Mouse (Mus musculus) liver, embryonic 16.5 days (tissue): ENCODE measurements around the gene Zfp689. TPM values are rescaled to one million over a fixed set of nuclear protein-coding genes. Genes with fewer than 3 reads are reported as not detected.
"Not testable (repeated sequence)": the region's sequence is repeated elsewhere in the genome, so short reads cannot be mapped to it uniquely, and the experiment has no call there.

ENCODE experiments used
- ATAC-seq: fragments of 200-750 bp; cut with Nextera tagmentation; 2 replicates; pipeline ENCODE4 v1.8.0; 2017; ENCODE audit warnings: low read depth, mild to moderate bottlenecking, moderate number of reproducible peaks, moderate library complexity
- H3K27ac ChIP-seq: fragments of 300-500 bp; sonication (generic); 2 replicates; pipeline ENCODE4 v1.5.1; 2014; ENCODE audit warnings: mild to moderate bottlenecking, low read length
- H3K27me3 ChIP-seq: fragments of 300-500 bp; sonication (generic); 2 replicates; pipeline ENCODE4 v1.6.1; 2014; ENCODE audit warnings: low read depth, low read length, mixed read lengths; ENCODE audit not compliant: control insufficient read depth, insufficient read depth
- H3K36me3 ChIP-seq: fragments of 300-500 bp; sonication (generic); 2 replicates; pipeline ENCODE4 v1.6.1; 2014; ENCODE audit warnings: mild to moderate bottlenecking; ENCODE audit not compliant: control insufficient read depth, insufficient read depth
- H3K4me1 ChIP-seq: fragments of 300-500 bp; sonication (generic); 2 replicates; pipeline ENCODE4 v1.6.1; 2014; ENCODE audit warnings: low read depth, low read length, mixed read lengths; ENCODE audit not compliant: control insufficient read depth
- H3K4me2 ChIP-seq: fragments of 300-500 bp; sonication (generic); 2 replicates; pipeline ENCODE4 v1.6.1; 2014; ENCODE audit warnings: low read depth, low read length, mixed read lengths
- H3K4me3 ChIP-seq: fragments of 300-500 bp; sonication (generic); 2 replicates; pipeline ENCODE4 v1.5.1; 2014; ENCODE audit warnings: low read depth, mild to moderate bottlenecking, low read length
- H3K9ac ChIP-seq: fragments of 300-500 bp; sonication (generic); 2 replicates; pipeline ENCODE4 v1.6.1; 2014; ENCODE audit warnings: low read depth, low read length
- H3K9me3 ChIP-seq: fragments of 300-500 bp; sonication (generic); replicated peaks from 2 replicates; pipeline ENCODE4 v1.6.1; 2016; ENCODE audit warnings: low read length; ENCODE audit not compliant: control insufficient read depth
- WGBS: fragments of 180-500 bp; shearing (Covaris S2); extraction: QIAGEN DNeasy Blood & Tissue Kit; methylation state at CpG from one replicate; pipeline ENCODE4 v1.1.7; 2014; ENCODE audit not compliant: insufficient replicate concordance; 5-methylcytosine and 5-hydroxymethylcytosine counted together
- polyA plus RNA-seq: library from polyadenylated mRNA; unstranded; fragments of >200 nt; fragmentation: Nextera tagmentation; extraction: Ambion mirVana; gene quantifications from 2 replicates; pipeline ENCODE4 v1.2.1, GENCODE M21; 2015

Zfp689 gene
- polyA plus RNA-seq, 1 experiment from 2014 or later, result 2.2 TPM

- H3K4me2 ChIP-seq, H3K4me3 ChIP-seq, H3K27ac ChIP-seq, H3K27me3 ChIP-seq, H3K9me3 ChIP-seq, H3K4me1 ChIP-seq, H3K9ac ChIP-seq, ATAC-seq: not testable (repeated sequence)
- H3K36me3 ChIP-seq, result peaks cover 27% of the 10 kb centered on the region
- WGBS, result 82% methylated on average over 3 of the region's 3 CpGs
Observed at GRCm38 (mm10) chr7:127458371-127459122, 9.6 kb upstream of the Zfp689 start.

- Histone ChIP-seq H3K27me3 (no peaks in the 10 kb centered on the region), H3K9ac (no peak overlapping the region), H3K4me2 (no peak overlapping the region), H3K9me3 (peaks cover 3% of the 10 kb centered on the region), H3K4me3 (no peak overlapping the region), H3K36me3 (peaks cover 30% of the 10 kb centered on the region), H3K27ac (no peak overlapping the region), H3K4me1 (peaks cover 15% of the 10 kb centered on the region)
- 88% methylated on average over 7 of the region's 7 CpGs for WGBS
- ATAC-seq, result no peak
Observed at GRCm38 (mm10) chr7:127454905-127455304, 5.9 kb upstream of the Zfp689 start.

GRCm38 (mm10) chr7:127453056-127453455 is 4.1 kb upstream of the Zfp689 start:
- Histone ChIP-seq H3K27ac (no peak overlapping the region), H3K9me3 (peaks cover 3% of the 10 kb centered on the region), H3K9ac (no peak overlapping the region), H3K4me2 (no peak overlapping the region), H3K36me3 (peaks cover 27% of the 10 kb centered on the region), H3K4me1 (peaks cover 20% of the 10 kb centered on the region), H3K4me3 (no peak overlapping the region), H3K27me3 (no peaks in the 10 kb centered on the region)
- ATAC-seq, result no peak
- WGBS, result 88% methylated on average over 2 of the region's 2 CpGs

GRCm38 (mm10) chr7:127449966-127450365 is 1.0 kb upstream of the Zfp689 start:
- peak overlapping the region; percentile 68 for H3K27ac ChIP-seq
- H3K9me3 ChIP-seq, result no peaks in the 10 kb centered on the region

GRCm38 (mm10) chr7:127443976-127444375 is 5.0 kb downstream of the Zfp689 start:
- H3K4me3 ChIP-seq, result no peak overlapping the region
- 83% methylated on average over 19 of the region's 20 CpGs for WGBS

More at GRCm38 (mm10) chr7:127449966-127450365, 1.0 kb upstream of the Zfp689 start:
- H3K4me2 ChIP-seq, result peak overlapping the region; percentile 78
- H3K4me3 ChIP-seq, result peak overlapping the region; percentile 98
- WGBS, result 75% methylated on average over 7 of the region's 7 CpGs
- H3K9ac ChIP-seq, result peak overlapping the region; percentile 64
- no peak for ATAC-seq
- H3K27me3 ChIP-seq, result no peaks in the 10 kb centered on the region
- H3K36me3 ChIP-seq, result peaks cover 9% of the 10 kb centered on the region
- peaks cover 26% of the 10 kb centered on the region for H3K4me1 ChIP-seq

DNA sequence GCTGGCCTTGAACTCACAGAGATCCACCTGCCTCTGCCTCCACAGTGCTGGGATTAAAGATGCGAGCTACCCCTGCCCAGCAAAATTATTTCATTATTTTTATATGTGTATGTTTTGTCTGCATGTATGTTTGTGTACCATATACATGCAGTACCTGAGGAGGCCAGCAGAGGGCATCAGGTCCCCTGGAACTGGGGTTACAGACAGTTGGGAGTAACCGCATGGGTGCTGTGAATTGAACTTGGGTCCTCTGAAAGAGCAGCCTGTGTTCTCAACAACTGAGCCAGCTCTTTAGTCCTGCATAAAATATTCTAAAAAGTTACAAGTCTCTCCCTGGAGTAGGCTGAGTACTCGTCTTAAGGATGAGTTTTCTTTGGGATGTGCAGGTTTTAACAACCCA is 11.2 kb downstream of the Zfp689 start:
- H3K4me2 ChIP-seq, result no peak overlapping the region
- no peak overlapping the region for H3K9ac ChIP-seq
- no peaks in the 10 kb centered on the region for H3K27me3 ChIP-seq
- 81% methylated on average over 3 of the region's 3 CpGs for WGBS
- H3K4me1 ChIP-seq, result no peaks in the 10 kb centered on the region
- no peaks in the 10 kb centered on the region for H3K36me3 ChIP-seq
- peaks cover 6% of the 10 kb centered on the region for H3K9me3 ChIP-seq
- ATAC-seq, result no peak
- H3K4me3 ChIP-seq, result no peak overlapping the region
- H3K27ac ChIP-seq, result no peak overlapping the region

More at GRCm38 (mm10) chr7:127443976-127444375, 5.0 kb downstream of the Zfp689 start:
- no peak overlapping the region for H3K27ac ChIP-seq
- H3K36me3 ChIP-seq, result peaks cover 13% of the 10 kb centered on the region
- no peak overlapping the region for H3K4me2 ChIP-seq
- no peaks in the 10 kb centered on the region for H3K27me3 ChIP-seq
- ATAC-seq, result no peak
- no peak overlapping the region for H3K9ac ChIP-seq
- H3K9me3 ChIP-seq, result no peaks in the 10 kb centered on the region
- H3K4me1 ChIP-seq, result peaks cover 9% of the 10 kb centered on the region

DNA sequence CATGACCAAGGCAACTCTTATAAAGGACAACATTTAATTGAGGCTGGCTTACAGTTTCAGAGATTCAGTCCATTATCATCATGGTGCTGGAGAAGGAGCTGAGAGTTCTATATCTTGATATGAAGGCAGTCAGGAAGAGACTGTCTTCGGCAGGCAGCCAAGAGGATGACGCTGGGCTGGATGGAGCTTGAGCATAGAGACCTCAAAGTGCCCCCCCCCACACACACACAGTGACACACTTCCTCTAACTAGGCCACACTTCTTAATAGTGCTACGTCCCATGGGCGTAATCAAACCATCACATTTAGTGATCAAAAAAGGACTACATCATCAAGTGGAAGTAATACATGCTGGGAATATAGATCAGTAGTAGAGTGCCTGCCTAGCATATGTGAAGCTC is 13.8 kb downstream of the Zfp689 start:
- Histone ChIP-seq H3K27ac (no peak overlapping the region), H3K27me3 (no peaks in the 10 kb centered on the region), H3K36me3 (no peaks in the 10 kb centered on the region), H3K9ac (no peak overlapping the region), H3K4me1 (no peaks in the 10 kb centered on the region), H3K9me3 (peaks cover 6% of the 10 kb centered on the region), H3K4me3 (no peak overlapping the region), H3K4me2 (no peak overlapping the region)
- no peak for ATAC-seq
- 59% methylated on average over 4 of the region's 4 CpGs for WGBS

GRCm38 (mm10) chr7:127426354-127426753 is 22.6 kb downstream of the Zfp689 start:
- peaks cover 8% of the 10 kb centered on the region for H3K4me1 ChIP-seq
- H3K27ac ChIP-seq, result no peak overlapping the region
- WGBS, result 38% methylated on average over 3 of the region's 3 CpGs
- no peak overlapping the region for H3K9ac ChIP-seq
- H3K9me3 ChIP-seq, result no peaks in the 10 kb centered on the region
- H3K4me3 ChIP-seq, result no peak overlapping the region
- ATAC-seq, result no peak
- no peak overlapping the region for H3K4me2 ChIP-seq
- no peaks in the 10 kb centered on the region; the same call in 1 of the 2 replicates for H3K27me3 ChIP-seq
- H3K36me3 ChIP-seq, result no peaks in the 10 kb centered on the region

- 68% methylated on average over 2 of the region's 2 CpGs for WGBS
- Histone ChIP-seq H3K27ac (no peak overlapping the region), H3K4me1 (peaks cover 12% of the 10 kb centered on the region), H3K4me2 (no peak overlapping the region), H3K9ac (no peak overlapping the region), H3K9me3 (no peaks in the 10 kb centered on the region), H3K27me3 (no peaks in the 10 kb centered on the region; the same call in 1 of the 2 replicates), H3K4me3 (no peak overlapping the region), H3K36me3 (no peaks in the 10 kb centered on the region)
- no peak for ATAC-seq
Observed at GRCm38 (mm10) chr7:127425911-127426310, 23.0 kb downstream of the Zfp689 start.
